Mouse (Mus musculus) midbrain, embryonic 10.5 days (tissue): ENCODE measurements at regions not wholly inside any gene's neighbourhood (a gene's known extent, or its start where the extent isn't known, plus 50 kb on each side); places are given as distances from the start of the nearest gene placed in this dataset.

Experiments used
- DNase-seq: peaks from one replicate; pipeline ENCODE4 v3.0.0-alpha.2; 2017; ENCODE audit warnings: low spot score
- H3K27ac ChIP-seq: fragments of 300-500 bp; sonication (generic); replicated peaks from 2 replicates; pipeline ENCODE4 v1.5.1; 2016; ENCODE audit warnings: mild to moderate bottlenecking
- H3K27me3 ChIP-seq: fragments of 300-500 bp; sonication (generic); 2 replicates; pipeline ENCODE4 v1.6.1; 2016; ENCODE audit warnings: low read depth, mild to moderate bottlenecking; ENCODE audit not compliant: poor library complexity, severe bottlenecking
- H3K36me3 ChIP-seq: fragments of 300-500 bp; sonication (generic); 2 replicates; pipeline ENCODE4 v1.6.1; 2016; ENCODE audit warnings: mild to moderate bottlenecking, moderate library complexity
- H3K4me1 ChIP-seq: fragments of 300-500 bp; sonication (generic); 2 replicates; pipeline ENCODE4 v1.6.1; 2016
- H3K4me3 ChIP-seq: fragments of 300-500 bp; sonication (generic); 2 replicates; pipeline ENCODE4 v1.5.1; 2016; ENCODE audit warnings: mild to moderate bottlenecking, moderate library complexity
- H3K9me3 ChIP-seq: fragments of 300-500 bp; sonication (generic); replicated peaks from 2 replicates; pipeline ENCODE4 v1.6.1; 2016; ENCODE audit warnings: mild to moderate bottlenecking
- WGBS: fragments of 180-500 bp; shearing (Covaris S2); methylation state at CpG from one replicate; pipeline ENCODE4 v1.1.7; 2016; 5-methylcytosine and 5-hydroxymethylcytosine counted together

- H3K27ac ChIP-seq = no peak overlapping the region
- 95% methylated on average over 4 of the region's 4 CpGs for WGBS
Measured at GRCm38 (mm10) chr1:169168033-169168432, 363.2 kb downstream of the Nuf2 start.

GRCm38 (mm10) chr1:169166041-169166850 is 365.0 kb downstream of the Nuf2 start:
- Histone ChIP-seq H3K4me3 (no peak overlapping the region), H3K27me3 (no peaks in the 10 kb centered on the region), H3K4me1 (no peaks in the 10 kb centered on the region), H3K9me3 (no peaks in the 10 kb centered on the region), H3K27ac (no peak overlapping the region), H3K36me3 (no peaks in the 10 kb centered on the region)
- no peak for DNase-seq
- WGBS = 92% methylated on average over 5 of the region's 5 CpGs

More at GRCm38 (mm10) chr1:169168033-169168432, 363.2 kb downstream of the Nuf2 start:
- no peaks in the 10 kb centered on the region for H3K36me3 ChIP-seq
- H3K4me3 ChIP-seq = no peak overlapping the region
- H3K4me1 ChIP-seq = no peaks in the 10 kb centered on the region
- H3K27me3 ChIP-seq = no peaks in the 10 kb centered on the region
- no peaks in the 10 kb centered on the region for H3K9me3 ChIP-seq
- DNase-seq = no peak

GRCm38 (mm10) chr1:169160858-169161257 is 370.4 kb downstream of the Nuf2 start:
- no peaks in the 10 kb centered on the region for H3K9me3 ChIP-seq
- no peak overlapping the region for H3K4me3 ChIP-seq
- no peaks in the 10 kb centered on the region for H3K36me3 ChIP-seq
- no peaks in the 10 kb centered on the region for H3K27me3 ChIP-seq
- no peak for DNase-seq
- H3K27ac ChIP-seq = no peak overlapping the region
- H3K4me1 ChIP-seq = no peaks in the 10 kb centered on the region
- 87% methylated on average over 6 of the region's 6 CpGs for WGBS

- no peaks in the 10 kb centered on the region for H3K27me3 ChIP-seq
- no peak for DNase-seq
- 74% methylated on average over 1 of the region's 1 CpGs for WGBS
- no peaks in the 10 kb centered on the region for H3K36me3 ChIP-seq
- H3K9me3 ChIP-seq = no peaks in the 10 kb centered on the region
- no peaks in the 10 kb centered on the region for H3K4me1 ChIP-seq
- no peak overlapping the region for H3K4me3 ChIP-seq
- H3K27ac ChIP-seq = no peak overlapping the region
Measured at GRCm38 (mm10) chr1:169160220-169160619, 371.0 kb downstream of the Nuf2 start.

GRCm38 (mm10) chr1:169159786-169160185 is 371.5 kb downstream of the Nuf2 start:
- Histone ChIP-seq H3K27me3 (no peaks in the 10 kb centered on the region), H3K36me3 (no peaks in the 10 kb centered on the region), H3K27ac (no peak overlapping the region), H3K9me3 (no peaks in the 10 kb centered on the region), H3K4me3 (no peak overlapping the region), H3K4me1 (no peaks in the 10 kb centered on the region)
- DNase-seq = no peak

GRCm38 (mm10) chr1:169157496-169157895 is 373.8 kb downstream of the Nuf2 start:
- 89% methylated on average over 3 of the region's 3 CpGs for WGBS
- H3K27ac ChIP-seq = no peak overlapping the region
- H3K4me1 ChIP-seq = no peaks in the 10 kb centered on the region
- no peak for DNase-seq
- H3K9me3 ChIP-seq = no peaks in the 10 kb centered on the region
- H3K4me3 ChIP-seq = no peak overlapping the region
- no peaks in the 10 kb centered on the region for H3K36me3 ChIP-seq
- no peaks in the 10 kb centered on the region for H3K27me3 ChIP-seq

GRCm38 (mm10) chr1:169156875-169157274 is 374.4 kb downstream of the Nuf2 start:
- Histone ChIP-seq H3K27me3 (no peaks in the 10 kb centered on the region), H3K36me3 (no peaks in the 10 kb centered on the region), H3K4me3 (no peak overlapping the region), H3K9me3 (no peaks in the 10 kb centered on the region), H3K27ac (no peak overlapping the region), H3K4me1 (no peaks in the 10 kb centered on the region)
- DNase-seq = no peak
- WGBS = 84% methylated on average over 4 of the region's 4 CpGs

GRCm38 (mm10) chr1:169155484-169156459 is 375.5 kb downstream of the Nuf2 start:
- 83% methylated on average over 14 of the region's 14 CpGs for WGBS
- H3K27ac ChIP-seq = no peak overlapping the region
- no peak overlapping the region for H3K4me3 ChIP-seq
- no peaks in the 10 kb centered on the region for H3K36me3 ChIP-seq
- H3K27me3 ChIP-seq = no peaks in the 10 kb centered on the region
- H3K9me3 ChIP-seq = no peaks in the 10 kb centered on the region
- no peak for DNase-seq
- no peaks in the 10 kb centered on the region for H3K4me1 ChIP-seq

GRCm38 (mm10) chr1:169142216-169142615 is 389.0 kb downstream of the Nuf2 start:
- H3K27ac ChIP-seq = no peak overlapping the region
- 81% methylated on average over 3 of the region's 3 CpGs for WGBS
- no peaks in the 10 kb centered on the region; the same call in 1 of the 2 replicates for H3K9me3 ChIP-seq
- DNase-seq = no peak
- H3K4me1 ChIP-seq = peaks cover 3% of the 10 kb centered on the region
- H3K36me3 ChIP-seq = no peaks in the 10 kb centered on the region
- no peaks in the 10 kb centered on the region for H3K27me3 ChIP-seq
- H3K4me3 ChIP-seq = no peak overlapping the region

GRCm38 (mm10) chr1:169140056-169140455 is 391.2 kb downstream of the Nuf2 start:
- no peaks in the 10 kb centered on the region; the same call in 1 of the 2 replicates for H3K9me3 ChIP-seq
- H3K4me1 ChIP-seq = peaks cover 3% of the 10 kb centered on the region
- H3K36me3 ChIP-seq = no peaks in the 10 kb centered on the region
- no peak for DNase-seq
- H3K27ac ChIP-seq = no peak overlapping the region
- 62% methylated on average over 3 of the region's 3 CpGs for WGBS
- no peaks in the 10 kb centered on the region for H3K27me3 ChIP-seq
- no peak overlapping the region for H3K4me3 ChIP-seq

- Histone ChIP-seq H3K4me3 (no peak overlapping the region), H3K9me3 (no peaks in the 10 kb centered on the region; the same call in 1 of the 2 replicates), H3K27ac (no peak overlapping the region), H3K27me3 (no peaks in the 10 kb centered on the region), H3K4me1 (peaks cover 3% of the 10 kb centered on the region), H3K36me3 (no peaks in the 10 kb centered on the region)
- WGBS = 80% methylated on average over 5 of the region's 5 CpGs
- no peak for DNase-seq
Measured at GRCm38 (mm10) chr1:169139507-169139906, 391.8 kb downstream of the Nuf2 start.

- 68% methylated on average over 2 of the region's 2 CpGs for WGBS
- Histone ChIP-seq H3K4me1 (peaks cover 3% of the 10 kb centered on the region), H3K27me3 (no peaks in the 10 kb centered on the region), H3K9me3 (no peaks in the 10 kb centered on the region; the same call in 1 of the 2 replicates), H3K36me3 (no peaks in the 10 kb centered on the region), H3K27ac (0 out of 2 replicates have a peak overlapping the region, but pooled peaks have one; percentile 55), H3K4me3 (no peak overlapping the region)
- no peak for DNase-seq
Measured at GRCm38 (mm10) chr1:169139184-169139486, 392.1 kb downstream of the Nuf2 start.
